Mouse (Mus musculus) natural killer cell, adult 2 months (primary cell): ENCODE data around the gene Tbc1d15.

Source experiments
- DNase-seq, 2 experiments: peaks; one replicate each; pipeline ENCODE4 v3.0.0; 2022; ENCODE audit warnings: low spot score in 2 of 2

Gene Tbc1d15

DNA sequence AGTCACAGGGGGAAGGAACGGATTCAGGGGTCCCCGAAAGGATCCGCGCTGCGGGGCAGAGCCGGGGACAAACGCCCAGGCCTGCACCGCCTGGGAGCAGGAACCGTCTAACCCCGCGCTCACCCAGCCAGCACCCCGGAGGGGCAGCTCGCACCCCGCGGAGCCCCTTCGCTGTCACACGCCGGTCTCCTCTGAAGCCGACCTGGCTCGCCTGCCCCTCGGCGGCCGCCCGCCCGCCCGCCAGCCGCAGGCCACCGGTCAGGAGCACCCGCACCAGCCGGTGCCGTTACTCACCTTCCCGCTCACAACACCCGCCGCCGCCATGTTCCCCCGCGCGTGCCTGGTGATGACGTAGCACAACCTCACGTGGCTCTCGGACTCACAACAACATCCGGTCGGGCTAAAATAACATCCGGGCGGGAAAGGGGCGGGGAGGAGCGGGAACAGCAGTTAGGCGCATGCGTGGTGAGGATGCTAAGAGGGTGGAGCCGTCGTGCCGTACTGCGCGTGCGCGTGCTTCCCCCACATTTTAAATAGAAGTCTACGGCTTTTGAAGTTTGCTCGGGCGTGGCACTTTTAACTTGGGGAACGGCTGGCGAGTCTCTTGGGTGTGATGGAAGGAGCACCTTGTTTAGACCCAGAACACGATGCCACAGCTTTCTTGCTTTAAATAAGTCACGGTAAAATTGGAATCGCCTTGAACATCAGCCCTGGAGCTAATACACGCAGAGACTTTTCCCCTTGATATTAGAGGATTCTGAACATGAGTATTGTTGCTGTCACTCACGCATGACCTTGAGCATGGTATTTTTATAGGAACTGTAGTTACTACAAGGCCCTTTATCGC lies at the start of gene Tbc1d15:
Gene Tbc1d15, minus strand, starts transcription at position 380 of the 847 bp plus-strand sequence.
- DNase-seq, result peak; percentile 98

DNA sequence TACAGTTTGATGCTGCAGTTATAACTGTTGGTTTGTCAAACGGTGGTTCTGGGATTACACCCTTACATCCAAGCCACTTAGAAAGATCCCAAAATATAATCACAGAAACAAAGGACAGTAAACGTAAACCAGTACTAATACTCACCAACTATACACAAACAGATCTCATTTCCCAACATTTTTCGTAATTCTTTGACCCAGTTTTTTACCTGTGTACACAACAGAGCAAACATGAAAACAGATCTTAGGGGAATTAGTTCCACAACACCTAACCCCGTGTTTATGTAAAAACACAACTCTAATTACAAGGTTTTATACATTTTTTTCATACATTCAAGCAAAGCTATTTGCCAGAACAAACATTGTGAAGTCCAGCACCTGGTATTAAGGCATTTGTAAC lies 47.4 kb upstream of the Tbc1d15 start:
- no peak for DNase-seq

DNA sequence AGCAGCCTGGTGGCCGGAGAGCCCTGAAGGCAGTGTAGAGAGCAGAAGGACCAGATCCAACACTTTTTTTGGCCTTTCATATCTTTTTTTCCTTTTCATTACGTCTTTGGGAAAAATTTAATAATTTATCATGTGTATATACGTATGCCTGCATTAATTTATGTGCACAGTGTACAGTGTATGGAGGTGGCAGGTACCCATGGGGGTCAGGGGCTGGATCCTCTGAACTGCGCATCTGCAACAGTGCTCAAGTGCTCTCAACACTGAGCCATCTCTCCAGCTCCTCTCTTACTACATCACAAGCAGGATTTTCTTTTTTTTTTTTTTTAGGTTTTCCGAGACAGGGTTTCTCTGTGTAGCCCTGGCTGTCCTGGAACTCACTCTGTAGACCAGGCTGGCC lies 46.3 kb upstream of the Tbc1d15 start:
- no peak for DNase-seq

DNA sequence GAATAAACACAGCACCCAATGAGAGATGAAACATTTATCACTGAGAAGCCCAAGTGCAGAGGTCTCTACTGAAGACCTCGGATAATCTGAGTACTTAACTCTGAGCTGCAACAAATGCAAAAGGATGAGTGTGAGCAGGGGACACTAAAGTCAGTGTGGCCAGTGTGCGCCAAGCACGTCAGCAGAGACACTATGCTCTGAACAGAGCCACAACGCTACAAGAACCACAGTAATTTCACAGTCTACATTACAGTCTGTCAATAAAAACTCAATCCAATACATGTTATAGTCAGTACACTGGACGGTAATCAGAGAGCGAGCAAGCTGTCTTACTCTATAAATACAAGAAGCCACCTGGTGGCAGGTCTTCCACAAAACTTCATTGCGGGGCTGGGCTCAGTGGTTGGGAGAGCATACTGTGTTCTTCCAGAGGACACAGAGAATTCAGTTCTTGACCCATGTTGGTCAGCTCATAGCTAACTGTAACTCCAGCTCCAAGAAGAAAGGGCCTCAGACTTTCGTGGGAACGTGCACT lies 45.2 kb upstream of the Tbc1d15 start:
- DNase-seq, result no peak

GRCm38 (mm10) chr10:115295162-115295561 lies 43.9 kb upstream of the Tbc1d15 start:
- no peak for DNase-seq

GRCm38 (mm10) chr10:115294715-115295114 lies 43.4 kb upstream of the Tbc1d15 start:
- DNase-seq, result no peak

DNA sequence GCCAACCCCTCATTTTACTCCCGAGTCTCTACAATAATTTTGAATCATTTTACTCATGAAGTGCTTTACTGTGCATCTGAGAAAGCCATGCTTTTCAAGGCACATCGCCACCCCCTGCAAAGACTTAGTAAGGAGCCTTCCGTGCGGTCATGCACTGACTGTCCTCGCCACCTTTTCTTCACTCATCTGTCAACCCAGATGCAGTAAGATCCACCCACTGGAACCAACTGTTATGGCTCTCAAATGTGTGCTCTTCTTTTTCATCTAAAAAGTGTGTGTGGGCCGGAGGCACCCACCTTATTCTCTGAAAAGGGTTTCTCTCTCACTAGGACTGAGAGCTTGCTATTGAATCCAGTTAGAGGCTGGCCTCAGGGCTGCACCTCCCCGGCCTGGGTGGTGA lies 42.7 kb upstream of the Tbc1d15 start:
- DNase-seq, result no peak

DNA sequence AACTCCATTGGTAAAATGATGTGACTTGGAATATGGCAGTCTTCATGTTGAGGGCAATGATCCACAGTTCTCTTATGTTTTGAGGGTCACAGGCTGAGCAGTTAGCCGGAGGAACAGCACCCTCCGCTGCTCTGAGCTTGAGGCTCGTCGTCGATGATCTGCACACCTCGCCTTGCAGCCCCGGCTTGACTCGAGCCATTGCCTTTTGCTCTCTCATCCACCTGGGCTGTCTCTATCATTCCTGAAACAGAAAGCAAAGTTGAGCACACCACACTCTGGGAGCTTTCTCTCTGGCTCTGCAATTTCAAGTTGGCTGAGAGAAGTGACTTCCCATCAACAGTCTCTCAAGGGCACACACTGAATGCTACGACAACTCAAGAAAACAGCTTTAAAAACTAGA lies 39.4 kb upstream of the Tbc1d15 start:
- DNase-seq, result no peak

- no peak for DNase-seq
Observed at GRCm38 (mm10) chr10:115288856-115289255, 37.6 kb upstream of the Tbc1d15 start.

- DNase-seq, result no peak
Observed at GRCm38 (mm10) chr10:115284170-115284569, 32.9 kb upstream of the Tbc1d15 start.

GRCm38 (mm10) chr10:115281381-115281780 lies 30.1 kb upstream of the Tbc1d15 start:
- no peak for DNase-seq

DNA sequence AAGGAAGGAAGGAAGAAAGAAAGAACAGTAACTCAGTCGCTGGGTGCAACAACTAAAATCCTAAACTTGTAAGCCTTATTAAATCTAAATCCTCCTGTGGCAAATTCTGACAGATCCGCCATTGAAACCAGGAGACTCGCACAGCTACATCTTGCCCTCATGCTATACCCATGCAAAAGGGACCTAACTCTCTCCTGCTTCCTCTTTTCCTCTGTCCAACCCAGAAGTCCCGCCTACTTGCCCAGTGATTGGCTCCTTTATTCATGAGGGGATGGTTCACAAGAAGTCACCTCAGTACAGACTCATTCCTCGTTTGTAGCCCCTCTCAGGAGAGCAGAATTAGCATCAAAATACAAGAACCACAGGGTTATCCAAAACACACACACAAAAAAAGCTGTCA lies 20.4 kb upstream of the Tbc1d15 start:
- DNase-seq, result no peak

- no peak for DNase-seq
Observed at GRCm38 (mm10) chr10:115270612-115271390, 19.5 kb upstream of the Tbc1d15 start.

DNA sequence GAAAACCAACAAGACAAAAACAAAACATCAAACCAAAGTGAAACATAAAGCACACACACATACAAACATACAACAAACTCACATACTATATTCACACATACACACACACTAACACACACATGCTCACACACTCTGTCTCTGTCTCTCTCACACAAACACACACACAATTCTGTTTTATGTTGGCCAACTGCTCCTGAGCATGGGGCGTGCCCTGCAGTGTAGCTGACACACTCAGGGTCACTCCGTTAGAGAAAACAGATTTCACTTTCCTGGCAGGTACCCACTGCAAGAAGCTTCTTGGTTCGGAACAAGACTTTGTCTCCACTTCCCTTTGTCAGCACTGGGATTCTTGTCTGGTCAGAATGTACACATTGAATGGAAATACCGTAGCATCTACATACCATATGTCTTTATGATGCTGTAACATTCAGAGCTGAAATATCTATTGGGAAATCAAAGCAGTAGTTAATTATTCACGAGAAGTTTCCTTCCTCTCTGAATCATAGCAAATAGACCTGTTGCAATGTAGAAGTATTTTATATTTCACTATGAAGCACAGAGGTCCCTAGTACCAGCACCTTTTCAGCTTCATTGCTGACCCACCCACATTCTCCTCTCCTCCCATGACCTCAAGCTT lies 11.8 kb upstream of the Tbc1d15 start:
- DNase-seq, result no peak

DNA sequence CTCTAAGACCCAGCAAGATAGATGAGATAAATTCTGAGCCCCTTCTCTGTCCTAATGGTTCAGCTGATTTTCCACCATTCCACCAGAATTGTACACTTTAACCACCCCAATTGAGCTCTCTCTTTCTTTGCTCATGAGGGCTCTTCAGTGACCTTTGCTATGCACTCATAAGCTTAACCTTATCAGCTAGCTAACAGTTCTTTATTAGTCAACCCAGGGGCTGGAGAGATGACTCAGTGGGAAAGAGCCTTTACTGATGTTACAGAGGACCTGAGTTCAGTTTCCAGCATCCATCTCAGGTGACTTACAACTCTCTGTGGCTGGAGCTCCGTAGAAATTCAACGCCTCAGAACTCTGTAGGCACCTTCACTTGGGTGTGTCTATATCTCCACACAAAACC lies 11.0 kb upstream of the Tbc1d15 start:
- DNase-seq, result no peak

DNA sequence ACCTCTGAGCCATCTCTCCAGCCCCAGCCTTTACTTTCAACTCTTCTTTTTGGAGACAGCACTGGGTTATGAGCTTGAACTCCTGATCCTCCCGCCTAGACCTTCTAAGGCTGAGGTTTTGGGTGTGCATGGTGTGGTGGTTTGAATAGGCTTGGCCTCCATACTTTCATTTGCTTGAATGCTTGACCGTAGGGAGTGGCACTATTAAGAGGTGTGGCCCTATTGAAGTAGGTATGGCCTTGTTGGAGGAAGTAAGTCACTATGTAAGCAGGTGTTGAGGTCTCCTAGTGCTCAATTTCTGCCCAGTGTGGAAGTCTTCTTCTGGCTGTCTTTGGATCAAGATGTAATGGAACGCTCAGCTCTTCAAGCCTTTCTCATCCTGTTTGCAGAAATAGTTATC lies 10.2 kb upstream of the Tbc1d15 start:
- DNase-seq, result no peak

- DNase-seq, result no peak
Observed at GRCm38 (mm10) chr10:115256162-115256561, 4.9 kb upstream of the Tbc1d15 start.

- DNase-seq, result no peak
Observed at GRCm38 (mm10) chr10:115253521-115253920, 2.3 kb upstream of the Tbc1d15 start.

DNA sequence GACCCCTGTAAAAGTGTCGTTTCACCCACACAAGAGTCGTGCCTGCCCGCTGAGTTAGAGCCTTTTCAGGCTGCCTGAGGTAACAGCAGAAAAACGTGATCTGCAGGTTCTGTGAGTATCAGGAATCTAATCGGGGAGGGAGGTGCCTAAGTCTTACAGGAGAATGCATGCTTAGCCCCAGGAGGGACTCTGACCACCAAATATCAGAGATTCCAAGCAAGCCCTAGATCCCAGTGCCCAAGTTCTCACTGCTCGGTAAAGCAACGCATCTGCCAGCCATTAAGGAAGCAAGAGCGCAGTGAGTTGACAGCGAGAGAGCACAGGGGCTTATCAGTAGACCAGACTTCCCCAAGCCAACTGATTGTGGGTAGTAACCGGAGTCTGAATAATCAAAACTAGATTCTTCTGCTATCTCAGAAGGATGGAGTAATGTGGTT lies 1.1 kb upstream of the Tbc1d15 start:
- DNase-seq, result no peak

DNA sequence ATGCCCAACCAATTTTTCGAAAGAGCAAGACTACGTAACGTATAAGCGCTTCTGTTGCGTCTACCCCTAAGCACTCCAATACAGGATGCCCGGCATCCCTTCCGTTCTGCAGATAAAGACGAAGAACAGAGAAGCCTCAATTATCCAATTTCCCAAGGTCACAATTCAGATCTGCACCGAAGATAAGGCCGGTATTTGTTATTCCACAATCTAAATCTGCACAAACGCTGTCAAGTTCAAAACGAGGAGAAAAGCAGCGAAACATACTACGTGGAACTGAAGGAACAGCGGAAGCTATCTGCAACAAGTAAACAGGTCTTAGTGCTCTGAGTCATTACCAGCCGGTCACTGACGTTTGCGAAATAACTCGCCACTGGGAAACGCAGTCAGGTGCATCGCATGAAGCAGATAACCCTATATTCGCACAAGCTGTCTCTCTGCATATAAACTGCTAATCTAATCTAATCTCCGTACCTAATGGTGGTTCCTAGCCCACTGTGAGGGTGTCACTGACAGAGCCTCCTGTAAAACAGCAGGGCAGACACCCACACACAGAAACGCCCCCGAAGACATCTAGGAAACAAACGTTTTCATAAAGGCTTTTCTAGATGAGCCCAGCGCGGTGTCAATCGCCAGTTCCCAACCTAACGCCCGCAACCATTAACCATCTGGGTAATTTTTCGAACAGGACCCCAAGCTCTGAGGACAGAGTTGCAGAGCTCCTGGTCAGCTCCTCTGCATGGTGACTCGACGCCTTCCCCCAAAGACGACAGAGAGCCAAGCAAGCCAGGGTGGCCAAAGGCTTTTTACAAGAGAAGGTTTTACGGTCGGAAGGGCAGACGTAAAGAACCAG lies 806 bp downstream of the Tbc1d15 start:
- peak; percentile 65 to 76 for DNase-seq

DNA sequence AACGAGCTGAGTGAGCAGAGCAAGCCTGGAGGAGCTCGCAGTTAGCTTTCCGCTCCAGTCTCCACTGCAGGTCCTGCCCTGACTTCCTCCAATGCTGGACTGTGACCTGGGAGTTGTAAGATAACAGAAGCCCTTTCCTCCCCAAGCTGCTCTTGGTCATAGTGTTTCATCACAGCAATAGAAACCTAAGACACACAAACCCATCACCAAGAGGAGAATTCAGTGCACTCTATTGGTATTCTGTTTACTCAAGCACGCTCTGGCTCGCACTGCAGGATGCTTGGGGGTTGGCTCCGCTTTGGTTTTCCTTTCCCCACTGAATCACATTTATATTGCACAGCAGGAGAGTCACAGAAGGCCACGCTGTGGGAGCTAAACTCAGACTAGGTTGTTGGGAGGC lies 3.2 kb downstream of the Tbc1d15 start:
- DNase-seq, result no peak
